Mouse (Mus musculus): Measurements from ENCODE around the gene Ttc29.

Gene Ttc29

GRCm38 (mm10) chr8:78278598-78278997 is 65.5 kb downstream of the Ttc29 start:
- no peak for DNase-seq (ENCODE audit: low read depth)

GRCm38 (mm10) chr8:78284805-78285204 is 71.7 kb downstream of the Ttc29 start:
- DNase-seq (ENCODE audit: low read depth) = no peak

- DNase-seq (ENCODE audit: low read depth) = no peak
Observed at GRCm38 (mm10) chr8:78285366-78285765, 72.3 kb downstream of the Ttc29 start.

- no peak for DNase-seq (ENCODE audit: low read depth)
Observed at GRCm38 (mm10) chr8:78289374-78289971, 76.4 kb downstream of the Ttc29 start.

- no peak for DNase-seq (ENCODE audit: low read depth)
Observed at GRCm38 (mm10) chr8:78290274-78290673, 77.2 kb downstream of the Ttc29 start.

GRCm38 (mm10) chr8:78295494-78295893 is 82.4 kb downstream of the Ttc29 start:
- DNase-seq (ENCODE audit: low read depth) = no peak

- DNase-seq (ENCODE audit: low read depth) = no peak
Observed at GRCm38 (mm10) chr8:78303579-78303978, 90.5 kb downstream of the Ttc29 start.

- no peak for DNase-seq (ENCODE audit: low read depth)
Observed at GRCm38 (mm10) chr8:78306604-78307003, 93.5 kb downstream of the Ttc29 start.

GRCm38 (mm10) chr8:78307131-78307530 is 94.0 kb downstream of the Ttc29 start:
- no peak for DNase-seq (ENCODE audit: low read depth)

GRCm38 (mm10) chr8:78309539-78309938 is 96.4 kb downstream of the Ttc29 start:
- DNase-seq (ENCODE audit: low read depth) = no peak

GRCm38 (mm10) chr8:78315576-78315975 is 102.5 kb downstream of the Ttc29 start:
- DNase-seq (ENCODE audit: low read depth) = no peak

- no peak for DNase-seq (ENCODE audit: low read depth)
Observed at GRCm38 (mm10) chr8:78317666-78318065, 104.6 kb downstream of the Ttc29 start.

- DNase-seq (ENCODE audit: low read depth) = no peak
Observed at GRCm38 (mm10) chr8:78323391-78323790, 110.3 kb downstream of the Ttc29 start.

GRCm38 (mm10) chr8:78340689-78341529 is 127.8 kb downstream of the Ttc29 start:
- DNase-seq (ENCODE audit: low read depth) = no peak

GRCm38 (mm10) chr8:78342151-78342550 is 129.1 kb downstream of the Ttc29 start:
- no peak for DNase-seq (ENCODE audit: low read depth)

GRCm38 (mm10) chr8:78344006-78344405 is 130.9 kb downstream of the Ttc29 start:
- DNase-seq (ENCODE audit: low read depth) = no peak

- no peak for DNase-seq (ENCODE audit: low read depth)
Observed at GRCm38 (mm10) chr8:78345705-78346104, 132.6 kb downstream of the Ttc29 start.

- no peak for DNase-seq (ENCODE audit: low read depth)
Observed at GRCm38 (mm10) chr8:78346131-78346621, 133.1 kb downstream of the Ttc29 start.

GRCm38 (mm10) chr8:78353902-78354301 is 140.8 kb downstream of the Ttc29 start:
- DNase-seq (ENCODE audit: low read depth) = no peak

GRCm38 (mm10) chr8:78354801-78355200 is 141.7 kb downstream of the Ttc29 start:
- no peak for DNase-seq (ENCODE audit: low read depth)

- peak; percentile 3 for DNase-seq (ENCODE audit: low read depth)
Observed at GRCm38 (mm10) chr8:78390756-78391155, 177.7 kb downstream of the Ttc29 start.

- no peak for DNase-seq (ENCODE audit: low read depth)
Observed at GRCm38 (mm10) chr8:78419272-78419671, 206.2 kb downstream of the Ttc29 start.

- no peak for DNase-seq (ENCODE audit: low read depth)
Observed at GRCm38 (mm10) chr8:78420101-78420503, 207.0 kb downstream of the Ttc29 start.

Data from 416B (cell line).